Mouse (Mus musculus): Measurements from ENCODE around the gene Sdk1. TPM values are rescaled to one million over a fixed set of nuclear protein-coding genes. Genes with fewer than 3 reads are reported as not detected.
A peak's percentile ranks its signal among the peaks of the same experiment; 100 is the strongest.

Gene Sdk1
- polyA plus RNA-seq, 1 experiment from 2014 or later: 0.73 TPM

GRCm38 (mm10) chr5:142036536-142036935, 795.2 kb downstream of the Sdk1 start:
- no peaks in the 10 kb centered on the region for H3K4me1 ChIP-seq
- no peak for DNase-seq (ENCODE audit: low spot score)
- WGBS: 92% methylated on average over 9 of the region's 9 CpGs
- H3K4me3 ChIP-seq: no peak overlapping the region
- H3K9me3 ChIP-seq (replicated peaks): no peaks in the 10 kb centered on the region
- no peak overlapping the region for H3K27ac ChIP-seq (replicated peaks)
- H3K27me3 ChIP-seq (ENCODE audit: low read depth, poor library complexity, severe bottlenecking): no peaks in the 10 kb centered on the region
- H3K36me3 ChIP-seq: no peaks in the 10 kb centered on the region

DNA sequence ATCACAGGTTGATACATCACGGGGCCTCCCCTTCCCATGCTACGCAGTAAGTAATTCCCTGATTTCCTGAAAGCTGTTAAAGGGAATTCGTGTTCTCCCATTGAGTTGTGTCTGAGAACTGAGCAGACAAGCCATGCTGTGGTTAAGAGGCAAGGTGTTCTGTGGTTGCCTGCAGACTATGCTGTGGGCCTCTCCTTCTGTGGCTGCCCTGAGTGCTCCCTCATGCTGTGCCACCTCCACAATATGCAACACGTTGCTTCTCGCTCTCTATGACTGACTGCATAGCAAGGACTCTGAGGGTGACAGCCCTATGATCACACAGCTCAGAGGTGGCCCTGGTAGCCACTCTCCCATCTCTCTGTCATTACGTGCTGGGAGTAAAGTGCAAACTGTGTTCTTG, 797.9 kb downstream of the Sdk1 start:
- no peak for DNase-seq (ENCODE audit: low spot score)
- no peak overlapping the region for H3K27ac ChIP-seq (replicated peaks)
- no peak overlapping the region for H3K4me3 ChIP-seq
- H3K4me1 ChIP-seq: no peaks in the 10 kb centered on the region
- WGBS: 89% methylated on average over 6 of the region's 6 CpGs
- H3K9me3 ChIP-seq (replicated peaks): no peaks in the 10 kb centered on the region
- no peaks in the 10 kb centered on the region for H3K27me3 ChIP-seq (ENCODE audit: low read depth, poor library complexity, severe bottlenecking)
- H3K36me3 ChIP-seq: no peaks in the 10 kb centered on the region

GRCm38 (mm10) chr5:142039891-142040530, 798.7 kb downstream of the Sdk1 start:
- no peak overlapping the region for H3K4me3 ChIP-seq
- DNase-seq (ENCODE audit: low spot score): no peak
- WGBS: 88% methylated on average over 4 of the region's 4 CpGs
- H3K36me3 ChIP-seq: no peaks in the 10 kb centered on the region
- no peaks in the 10 kb centered on the region for H3K9me3 ChIP-seq (replicated peaks)
- no peaks in the 10 kb centered on the region for H3K4me1 ChIP-seq
- H3K27me3 ChIP-seq (ENCODE audit: low read depth, poor library complexity, severe bottlenecking): no peaks in the 10 kb centered on the region
- no peak overlapping the region for H3K27ac ChIP-seq (replicated peaks)

DNA sequence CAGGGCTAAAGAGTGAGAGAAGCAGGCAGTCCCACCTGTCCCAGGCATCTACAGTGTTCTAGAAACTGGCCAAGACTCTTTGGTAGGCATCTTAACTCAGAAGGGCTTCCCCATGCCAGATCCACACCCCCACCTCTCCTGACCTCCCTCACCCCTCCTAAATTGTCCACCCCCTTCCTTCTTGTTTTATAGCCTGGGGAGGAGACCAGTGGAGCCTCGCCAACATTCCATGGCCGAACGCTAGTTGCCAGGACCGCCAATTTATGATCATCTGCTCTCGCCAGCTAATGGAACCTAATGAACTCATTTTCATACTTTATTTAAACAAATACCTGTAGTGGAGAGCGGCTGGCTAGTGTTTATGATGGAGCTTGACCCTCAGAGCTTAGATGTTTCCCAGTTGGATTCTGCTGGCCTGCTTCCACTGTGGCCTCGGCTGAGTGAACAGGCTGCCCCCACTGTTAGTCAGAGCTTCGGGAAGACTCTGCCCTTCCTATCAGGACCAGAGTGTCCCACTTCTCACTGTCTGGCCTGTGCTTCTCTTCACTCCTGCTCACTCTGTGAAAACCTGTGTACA, 800.0 kb downstream of the Sdk1 start:
- Histone ChIP-seq H3K27me3 (ENCODE audit: low read depth, poor library complexity, severe bottlenecking) (no peaks in the 10 kb centered on the region), H3K36me3 (no peaks in the 10 kb centered on the region), H3K9me3 (replicated peaks) (no peaks in the 10 kb centered on the region), H3K4me3 (no peak overlapping the region), H3K4me1 (no peaks in the 10 kb centered on the region), H3K27ac (replicated peaks) (no peak overlapping the region)
- WGBS: 91% methylated on average over 8 of the region's 8 CpGs
- DNase-seq (ENCODE audit: low spot score): no peak

GRCm38 (mm10) chr5:142061781-142062180, 820.5 kb downstream of the Sdk1 start:
- Histone ChIP-seq H3K4me3 (no peak overlapping the region), H3K9me3 (replicated peaks) (peaks cover 4% of the 10 kb centered on the region; the same call in 1 of the 2 replicates), H3K27me3 (ENCODE audit: low read depth, poor library complexity, severe bottlenecking) (no peaks in the 10 kb centered on the region), H3K27ac (replicated peaks) (no peak overlapping the region), H3K36me3 (no peaks in the 10 kb centered on the region), H3K4me1 (no peaks in the 10 kb centered on the region)
- DNase-seq (ENCODE audit: low spot score): no peak
- 89% methylated on average over 4 of the region's 4 CpGs for WGBS

- Histone ChIP-seq H3K36me3 (no peaks in the 10 kb centered on the region), H3K27ac (replicated peaks) (no peak overlapping the region), H3K27me3 (ENCODE audit: low read depth, poor library complexity, severe bottlenecking) (no peaks in the 10 kb centered on the region), H3K4me1 (peaks cover 10% of the 10 kb centered on the region), H3K9me3 (replicated peaks) (peaks cover 12% of the 10 kb centered on the region), H3K4me3 (no peak overlapping the region)
- 96% methylated on average over 3 of the region's 3 CpGs for WGBS
- no peak for DNase-seq (ENCODE audit: low spot score)
These were observed 830.0 kb downstream of the Sdk1 start for GRCm38 (mm10) chr5:142071322-142071721.

DNA sequence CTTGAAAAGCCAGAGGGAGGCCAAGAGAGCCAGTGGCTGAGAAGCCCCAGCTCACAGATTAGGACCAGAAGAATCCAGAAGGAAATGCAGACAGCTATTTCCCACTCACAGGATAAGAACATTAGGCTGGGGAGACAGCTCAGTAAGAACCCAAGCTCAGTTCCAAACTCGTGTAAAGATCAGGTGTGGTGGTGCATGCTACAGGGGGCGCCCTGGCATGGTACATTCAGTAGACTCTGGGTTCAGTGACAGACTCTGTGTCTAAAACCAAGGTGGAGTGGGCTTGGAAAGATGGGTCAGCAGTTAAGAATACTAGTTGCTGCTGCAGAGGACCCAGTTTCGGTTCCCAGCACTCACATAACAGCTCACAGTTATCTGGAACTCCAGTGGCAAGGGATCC, 832.6 kb downstream of the Sdk1 start:
- Histone ChIP-seq H3K4me1 (peaks cover 10% of the 10 kb centered on the region), H3K27ac (replicated peaks) (no peak overlapping the region), H3K9me3 (replicated peaks) (peaks cover 12% of the 10 kb centered on the region), H3K27me3 (ENCODE audit: low read depth, poor library complexity, severe bottlenecking) (no peaks in the 10 kb centered on the region), H3K36me3 (no peaks in the 10 kb centered on the region), H3K4me3 (no peak overlapping the region)
- no peak for DNase-seq (ENCODE audit: low spot score)
- 91% methylated on average over 3 of the region's 3 CpGs for WGBS

- H3K4me3 ChIP-seq: no peak overlapping the region
- no peaks in the 10 kb centered on the region for H3K36me3 ChIP-seq
- 62% methylated on average over 13 of the region's 13 CpGs for WGBS
- H3K27me3 ChIP-seq (ENCODE audit: low read depth, poor library complexity, severe bottlenecking): no peaks in the 10 kb centered on the region
- peaks cover 10% of the 10 kb centered on the region for H3K4me1 ChIP-seq
- peak overlapping the region; percentile 33 for H3K27ac ChIP-seq (replicated peaks)
- no peak for DNase-seq (ENCODE audit: low spot score)
- peaks cover 6% of the 10 kb centered on the region for H3K9me3 ChIP-seq (replicated peaks)
These were observed 833.5 kb downstream of the Sdk1 start for GRCm38 (mm10) chr5:142074561-142075500.

- 89% methylated on average over 3 of the region's 3 CpGs for WGBS
These were observed 839.4 kb downstream of the Sdk1 start for GRCm38 (mm10) chr5:142080661-142081060.

GRCm38 (mm10) chr5:142081076-142081475, 839.8 kb downstream of the Sdk1 start:
- no peak for DNase-seq (ENCODE audit: low spot score)
- H3K4me3 ChIP-seq: no peak overlapping the region
- 90% methylated on average over 3 of the region's 3 CpGs for WGBS
- no peaks in the 10 kb centered on the region for H3K36me3 ChIP-seq
- H3K9me3 ChIP-seq (replicated peaks): no peaks in the 10 kb centered on the region
- H3K4me1 ChIP-seq: no peaks in the 10 kb centered on the region
- no peak overlapping the region for H3K27ac ChIP-seq (replicated peaks)
- no peaks in the 10 kb centered on the region for H3K27me3 ChIP-seq (ENCODE audit: low read depth, poor library complexity, severe bottlenecking)

More at GRCm38 (mm10) chr5:142080661-142081060, 839.4 kb downstream of the Sdk1 start:
- H3K4me1 ChIP-seq: no peaks in the 10 kb centered on the region
- H3K27me3 ChIP-seq (ENCODE audit: low read depth, poor library complexity, severe bottlenecking): no peaks in the 10 kb centered on the region
- no peak overlapping the region for H3K4me3 ChIP-seq
- DNase-seq (ENCODE audit: low spot score): no peak
- H3K27ac ChIP-seq (replicated peaks): no peak overlapping the region
- no peaks in the 10 kb centered on the region for H3K9me3 ChIP-seq (replicated peaks)
- H3K36me3 ChIP-seq: no peaks in the 10 kb centered on the region

DNA sequence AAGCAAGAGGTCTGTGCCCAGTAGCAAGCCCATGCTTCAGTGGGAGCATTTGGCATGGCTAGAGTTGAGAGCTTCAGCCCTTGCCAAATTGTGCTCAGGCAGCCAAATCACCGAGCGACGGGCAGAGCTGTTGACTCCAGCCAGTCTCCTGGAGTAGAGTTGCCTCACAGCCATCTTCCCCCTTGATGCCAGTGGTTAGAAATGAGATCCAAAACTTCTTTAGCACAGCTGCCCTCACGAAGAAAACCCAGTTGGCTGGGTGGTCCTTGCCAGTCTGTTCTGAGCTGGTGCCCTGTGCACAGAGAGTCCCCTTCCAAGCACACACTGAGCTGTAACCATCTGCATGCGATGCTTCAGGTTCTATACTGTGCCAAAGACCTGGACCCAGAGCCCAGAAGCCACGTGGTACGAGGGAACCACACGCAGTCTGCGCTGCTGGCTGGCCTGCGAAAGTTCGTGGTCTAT, 855.1 kb downstream of the Sdk1 start:
- WGBS: 91% methylated on average over 11 of the region's 11 CpGs

DNA sequence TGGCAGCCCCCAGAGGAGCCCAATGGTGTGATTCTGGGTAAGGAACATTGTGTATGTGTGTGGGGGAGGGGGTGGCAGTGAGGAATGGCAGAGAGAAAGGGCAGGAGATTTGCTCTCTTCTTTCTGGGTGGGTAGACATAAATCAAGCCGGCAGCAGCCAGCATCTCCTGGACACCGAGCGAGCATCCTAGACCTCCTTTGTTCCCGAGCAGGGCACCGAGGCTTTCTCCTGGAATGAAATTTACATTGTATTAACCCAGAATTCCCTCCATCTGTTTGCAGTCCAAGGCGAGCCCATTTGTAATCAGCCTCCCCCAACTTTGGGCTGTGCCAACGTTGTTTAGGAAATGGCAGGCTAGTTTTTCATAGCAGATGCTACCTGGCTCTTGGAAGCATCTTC, 858.9 kb downstream of the Sdk1 start:
- 74% methylated on average over 7 of the region's 7 CpGs for WGBS
- Histone ChIP-seq H3K27ac (replicated peaks) (peak overlapping the region; percentile 46), H3K36me3 (no peaks in the 10 kb centered on the region), H3K4me3 (no peak overlapping the region), H3K4me1 (peaks cover 4% of the 10 kb centered on the region; the same call in 1 of the 2 replicates), H3K27me3 (ENCODE audit: low read depth, poor library complexity, severe bottlenecking) (no peaks in the 10 kb centered on the region), H3K9me3 (replicated peaks) (no peaks in the 10 kb centered on the region)
- DNase-seq (ENCODE audit: low spot score): no peak

More for the DNA sequence above, 855.1 kb downstream of the Sdk1 start:
- no peak for DNase-seq (ENCODE audit: low spot score)
- peaks cover 4% of the 10 kb centered on the region; the same call in 1 of the 2 replicates for H3K4me1 ChIP-seq
- no peak overlapping the region for H3K27ac ChIP-seq (replicated peaks)
- H3K36me3 ChIP-seq: no peaks in the 10 kb centered on the region
- H3K4me3 ChIP-seq: no peak overlapping the region
- no peaks in the 10 kb centered on the region for H3K9me3 ChIP-seq (replicated peaks)
- H3K27me3 ChIP-seq (ENCODE audit: low read depth, poor library complexity, severe bottlenecking): no peaks in the 10 kb centered on the region
